Comparison of ENCODE assay signal across 9 mouse cellular contexts in genomic region chr7:122189484-122189883, GRCm38 (mm10). TPM values are rescaled to one million over a fixed set of nuclear protein-coding genes. Genes with fewer than 3 reads are reported as not detected.
A peak's percentile ranks its signal among the peaks of the same experiment; 100 is the strongest.
DNase-seq lines count a peak whose midpoint lies in the region; ATAC-seq and TF ChIP-seq lines count a peak whose summit lies in the region.
"Had no signal": no experiment of that assay in that cellular context is flagged by ENCODE, and none has a peak within 500 bp of the region (broad histone marks: within the 10 kb centered on the region; RNA-seq: fewer than 3 reads in every experiment).

No protein-coding gene starts in this region.

- H3K27me3 ChIP-seq in kidney, adult 2 months (replicated peaks; ENCODE audit: control insufficient read depth, insufficient read depth, low read length), result no peaks in the 10 kb centered on the region

- no peaks in the 10 kb centered on the region for H3K36me3 ChIP-seq in kidney, adult 2 months (ENCODE audit: control insufficient read depth, insufficient read depth, low read length)

- H3K27ac ChIP-seq in bone marrow, adult 2 months (ENCODE audit: control insufficient read depth, insufficient read depth, low read depth, low read length, poor library complexity), result no peak overlapping the region
- H3K27ac ChIP-seq in kidney, adult 2 months (ENCODE audit: insufficient read depth, low read depth, low read length), result no peak overlapping the region

- intact Hi-C loops in heart, postnatal 10 days (cut with DNase I), result no loop called here

- peak; percentile 32 to 61 for DNase-seq in heart, postnatal 10 days
- DNase-seq in heart, adult 8-10 months (ENCODE audit: low spot score), result no peak
- peak; percentile 54 for DNase-seq in spleen, adult 12 weeks (ENCODE audit: low spot score)
- no peak for DNase-seq in spleen, postnatal 36 days (ENCODE audit: low spot score in 2 of 2)
- peak; percentile 23 for DNase-seq in kidney, adult 2 months
- no peak for DNase-seq in urinary bladder, adult 2 months (ENCODE audit: low spot score)

- no peak overlapping the region for H3K4me3 ChIP-seq in bone marrow, adult 2 months (replicated peaks; ENCODE audit: control insufficient read depth, low read depth, low read length)
- no peak overlapping the region for H3K4me3 ChIP-seq in kidney, adult 2 months (ENCODE audit: insufficient read depth, low read depth, low read length)
- H3K4me3 ChIP-seq: megakaryocyte, embryonic 14.5 days had no signal

- peak; percentile 83 for TF ChIP-seq CTCF in bone marrow, adult 2 months (IDR thresholded peaks at IDR 0.05; ENCODE audit: control insufficient read depth, insufficient read depth, low read length)
- TF ChIP-seq CTCF in kidney, adult 2 months (conservative IDR thresholded peaks at IDR 0.05; ENCODE audit: insufficient read depth, insufficient read length, low read depth, low read length), result peak; percentile 78

- ATAC-seq in monocyte, adult 5-6 weeks (replicated peaks; ENCODE audit: insufficient number of reproducible peaks, low FRiP score, low TSS enrichment, poor library complexity, severe bottlenecking), result peak; percentile 79

- no peak for TF ChIP-seq POLR2A in bone marrow, adult 2 months (IDR thresholded peaks at IDR 0.05; ENCODE audit: borderline replicate concordance, control insufficient read depth, low read depth, low read length)
- no peak for TF ChIP-seq POLR2A in kidney, adult 2 months (IDR thresholded peaks at IDR 0.05; ENCODE audit: low read depth, low read length)

- H3K4me1 ChIP-seq in bone marrow, adult 2 months (ENCODE audit: control insufficient read depth, insufficient read depth, low read length), result no peaks in the 10 kb centered on the region
- no peaks in the 10 kb centered on the region for H3K4me1 ChIP-seq in kidney, adult 2 months (ENCODE audit: control insufficient read depth, insufficient read depth, low read length)

- 34% methylated on average over 7 of the region's 7 CpGs for WGBS in bone marrow, adult 2 months
- WGBS in kidney, adult 2 months, result 38% methylated on average over 7 of the region's 7 CpGs

RNA-seq across cellular contexts. Expression of gene Ern2, which starts 3.5 kb away (rescaled TPM):
- total RNA-seq in heart, postnatal 10 days (2021), result not detected
- total RNA-seq in heart, adult 8-10 months (2022), result not detected
- polyA plus RNA-seq in bone marrow, adult 2 months (2011; ENCODE audit: insufficient read depth, insufficient read length, low replicate concordance, missing spikeins), result 0.32 TPM in 1 of 2 replicates, not detected in the other
- polyA plus RNA-seq in kidney, adult 2 months (2012; rRNA removed), result 0.16 and 0.19 TPM in 2 replicates
- not detected in 3 replicates for total RNA-seq in monocyte, adult 5-6 weeks (2017)
- 1.4 and 1.5 TPM in 2 replicates for polyA plus RNA-seq in urinary bladder, adult 2 months (2012; rRNA removed)

RNA-seq across cellular contexts. Expression of gene Chp2, which starts 29.8 kb away (rescaled TPM):
- 1 to 10 TPM; 2.4 to 2.6 TPM for total RNA-seq in heart, postnatal 10 days (2021)
- total RNA-seq in heart, adult 8-10 months (2022), result 1 to 10 TPM; 2.9 to 3.9 (median 3.3) TPM
- polyA plus RNA-seq in bone marrow, adult 2 months (2011; ENCODE audit: insufficient read depth, insufficient read length, low replicate concordance, missing spikeins), result 4.7 and 8.3 TPM in 2 replicates
- 1.2 and 1.6 TPM in 2 replicates for polyA plus RNA-seq in kidney, adult 2 months (2012; rRNA removed)
- not detected in 3 replicates for total RNA-seq in monocyte, adult 5-6 weeks (2017)
- polyA plus RNA-seq in urinary bladder, adult 2 months (2012; rRNA removed), result 10.8 and 13.2 TPM in 2 replicates

RNA-seq across cellular contexts. Expression of gene Plk1, which starts 30.2 kb away (rescaled TPM):
- 10 to 100 TPM; 12.2 to 14.5 TPM for total RNA-seq in heart, postnatal 10 days (2021)
- under 1 TPM; 0.31 to 0.66 (median 0.46) TPM for total RNA-seq in heart, adult 8-10 months (2022)
- 36.1 and 36.6 TPM in 2 replicates for polyA plus RNA-seq in bone marrow, adult 2 months (2011; ENCODE audit: insufficient read depth, insufficient read length, low replicate concordance, missing spikeins)
- polyA plus RNA-seq in kidney, adult 2 months (2012; rRNA removed), result 1.1 and 1.5 TPM in 2 replicates
- total RNA-seq in monocyte, adult 5-6 weeks (2017), result 0.21 to 0.68 TPM in 2 of 3 replicates, not detected in the other
- 2.0 and 3.0 TPM in 2 replicates for polyA plus RNA-seq in urinary bladder, adult 2 months (2012; rRNA removed)

RNA-seq across cellular contexts. Expression of gene Dctn5, which starts 56.6 kb away (rescaled TPM):
- 10 to 100 TPM; 37.2 to 37.9 TPM for total RNA-seq in heart, postnatal 10 days (2021)
- total RNA-seq in heart, adult 8-10 months (2022), result 10 to 100 TPM; 28.6 to 29.8 (median 29.1) TPM
- 46.6 and 62.2 TPM in 2 replicates for polyA plus RNA-seq in bone marrow, adult 2 months (2011; ENCODE audit: insufficient read depth, insufficient read length, low replicate concordance, missing spikeins)
- polyA plus RNA-seq in kidney, adult 2 months (2012; rRNA removed), result 74.9 and 77.1 TPM in 2 replicates
- total RNA-seq in monocyte, adult 5-6 weeks (2017), result 61.3 to 87.9 TPM (median 69.1 TPM) in 3 replicates
- polyA plus RNA-seq in urinary bladder, adult 2 months (2012; rRNA removed), result 71.2 and 84.0 TPM in 2 replicates

RNA-seq across cellular contexts. Expression of gene Palb2, which starts 56.7 kb away (rescaled TPM):
- total RNA-seq in heart, postnatal 10 days (2021), result 1 to 10 TPM; 1.7 to 2.0 TPM
- 1 to 10 TPM in 2 of 4 experiments, under 1 TPM in 2; 0.38 to 1.2 (median 1.0) TPM for total RNA-seq in heart, adult 8-10 months (2022)
- polyA plus RNA-seq in bone marrow, adult 2 months (2011; ENCODE audit: insufficient read depth, insufficient read length, low replicate concordance, missing spikeins), result 5.9 and 10.7 TPM in 2 replicates
- polyA plus RNA-seq in kidney, adult 2 months (2012; rRNA removed), result 0.59 and 0.98 TPM in 2 replicates
- 1.8 to 10.1 TPM (median 5.8 TPM) in 3 replicates for total RNA-seq in monocyte, adult 5-6 weeks (2017)
- 2.1 and 2.4 TPM in 2 replicates for polyA plus RNA-seq in urinary bladder, adult 2 months (2012; rRNA removed)

Comparison
In these comparisons a context has a peak if more than half of its experiments do, and no peak if none do; other contexts are left out.
1. DNase-seq: peak in heart, postnatal 10 days (2 of 2), spleen, adult 12 weeks (single experiment) and kidney, adult 2 months (single experiment); none in heart, adult 8-10 months (single experiment), spleen, postnatal 36 days (0 of 2) and urinary bladder, adult 2 months (single experiment).